Mouse (Mus musculus) CH12.LX (cell line): Measurements from ENCODE around the gene Atp8a2.

ENCODE experiments used
- CTCF ChIP-seq, 2 experiments: IDR thresholded peaks in 1 of 2; conservative IDR thresholded peaks in 1 of 2; 2 replicates each; pipeline ENCODE4 v1.5.1; 2011 to 2012; ENCODE audit warnings: low read depth in 2 of 2, low read length in 2 of 2, improper control_type of control experiment in 1 of 2, inconsistent platforms in 1 of 2, mild to moderate bottlenecking in 1 of 2, moderate library complexity in 1 of 2
- E2F4 ChIP-seq: IDR thresholded peaks from 2 replicates; pipeline ENCODE4 v1.6.1; 2011; ENCODE audit warnings: low read depth, low read length, improper control_type of control experiment; ENCODE audit not compliant: insufficient replicate concordance
- EP300 ChIP-seq: IDR thresholded peaks from 2 replicates; pipeline ENCODE4 v1.6.1; 2011; ENCODE audit warnings: low read length, improper control_type of control experiment
- GABPA ChIP-seq: IDR thresholded peaks from 2 replicates; pipeline ENCODE4 v1.6.1; 2012; ENCODE audit warnings: low read depth, low read length, improper control_type of control experiment, inconsistent platforms; ENCODE audit not compliant: insufficient replicate concordance
- JUN ChIP-seq: IDR thresholded peaks from 2 replicates; pipeline ENCODE4 v1.6.1; 2011; ENCODE audit warnings: low read depth, mild to moderate bottlenecking, low read length, improper control_type of control experiment, moderate library complexity; ENCODE audit not compliant: insufficient read depth
- MAFK ChIP-seq: IDR thresholded peaks from 2 replicates; pipeline ENCODE4 v1.6.1; 2011; ENCODE audit warnings: low read length, improper control_type of control experiment; ENCODE audit not compliant: insufficient replicate concordance
- MAX ChIP-seq: IDR thresholded peaks from 2 replicates; pipeline ENCODE4 v1.6.1; 2011; ENCODE audit warnings: low read length, improper control_type of control experiment
- PAX5 ChIP-seq: IDR thresholded peaks from 2 replicates; pipeline ENCODE4 v1.6.1; 2012; ENCODE audit warnings: low read length, inconsistent platforms, mixed read lengths
- POLR2A ChIP-seq: IDR thresholded peaks from 2 replicates; pipeline ENCODE4 v1.6.1; 2011; ENCODE audit warnings: low read depth, mild to moderate bottlenecking, improper control_type of control experiment, low read length
- TBP ChIP-seq: conservative IDR thresholded peaks from 2 replicates; pipeline ENCODE4 v1.6.1; 2011; ENCODE audit warnings: low read depth, low read length, improper control_type of control experiment
- USF1 ChIP-seq: IDR thresholded peaks from 2 replicates; pipeline ENCODE4 v1.6.1; 2014; ENCODE audit warnings: low read depth, mild to moderate bottlenecking, inconsistent platforms, low read length, improper control_type of control experiment
- ZMIZ1 ChIP-seq: IDR thresholded peaks from 2 replicates; pipeline ENCODE4 v1.6.1; 2012; ENCODE audit warnings: low read depth, mild to moderate bottlenecking, inconsistent platforms, low read length, improper control_type of control experiment

- TF ChIP-seq EP300, result no peak
- no peak for TF ChIP-seq TBP
- no peak for TF ChIP-seq MAX
- TF ChIP-seq CTCF (conservative IDR thresholded peaks at IDR 0.05 in 1 of 2, IDR thresholded peaks at IDR 0.05 in 1 of 2; ENCODE audit: low read depth in 2 of 2, low read length in 2 of 2), result no peak
- TF ChIP-seq GABPA, result no peak
- no peak for TF ChIP-seq POLR2A
- TF ChIP-seq JUN, result no peak
- TF ChIP-seq MAFK, result no peak
- no peak for TF ChIP-seq E2F4
- no peak for TF ChIP-seq ZMIZ1
- TF ChIP-seq PAX5, result no peak
- no peak for TF ChIP-seq USF1
These were observed 17.1 kb upstream of the Atp8a2 start for GRCm38 (mm10) chr14:60214040-60214439.
